Mouse (Mus musculus) kidney, adult 2 months (tissue): ENCODE results near the gene Pappa2.

Source experiments
- CTCF ChIP-seq: fragments of 200-500 bp; conservative IDR thresholded peaks from 2 replicates; pipeline ENCODE4 v1.5.1; 2011; ENCODE audit warnings: low read depth, mild to moderate bottlenecking, control low read depth, low read length, moderate library complexity, mixed read lengths; ENCODE audit not compliant: insufficient read depth, insufficient read length
- POLR2A ChIP-seq: fragments of 200-500 bp; IDR thresholded peaks from one replicate; pipeline ENCODE4 v1.6.1; 2011; ENCODE audit warnings: low read depth, low read length, control low read depth

- TF ChIP-seq CTCF (no peak), POLR2A (no peak)
Observed at GRCm38 (mm10) chr1:158773102-158773501, 207.2 kb downstream of the Pappa2 start.
